Mouse (Mus musculus) neural tube, embryonic 15.5 days (tissue): ENCODE measurements around the gene Sox15. TPM values are rescaled to one million over a fixed set of nuclear protein-coding genes. Genes with fewer than 3 reads are reported as not detected.
"Not testable (repeated sequence)": the region's sequence is repeated elsewhere in the genome, so short reads cannot be mapped to it uniquely, and the experiment has no call there.

Source experiments
- ATAC-seq: fragments of 200-750 bp; cut with Nextera tagmentation; 2 replicates; pipeline ENCODE4 v1.8.0; 2017; ENCODE audit warnings: mild to moderate bottlenecking, moderate TSS enrichment, moderate library complexity; ENCODE audit not compliant: low FRiP score
- H3K27ac ChIP-seq: fragments of 300-500 bp; sonication (generic); replicated peaks from 2 replicates; pipeline ENCODE4 v1.5.1; 2015; ENCODE audit warnings: mild to moderate bottlenecking, inconsistent platforms
- H3K27me3 ChIP-seq: fragments of 300-500 bp; sonication (generic); replicated peaks from 2 replicates; pipeline ENCODE4 v1.6.1; 2015; ENCODE audit warnings: inconsistent platforms
- H3K36me3 ChIP-seq: fragments of 300-500 bp; sonication (generic); 2 replicates; pipeline ENCODE4 v1.6.1; 2015; ENCODE audit warnings: inconsistent platforms
- H3K4me1 ChIP-seq: fragments of 300-500 bp; sonication (generic); 2 replicates; pipeline ENCODE4 v1.6.1; 2015; ENCODE audit warnings: inconsistent platforms
- H3K4me2 ChIP-seq: fragments of 300-500 bp; sonication (generic); 2 replicates; pipeline ENCODE4 v1.6.1; 2015; ENCODE audit warnings: inconsistent platforms, mild to moderate bottlenecking, moderate library complexity
- H3K4me3 ChIP-seq: fragments of 300-500 bp; sonication (generic); replicated peaks from 2 replicates; pipeline ENCODE4 v1.5.1; 2015; ENCODE audit warnings: mild to moderate bottlenecking, inconsistent platforms
- H3K9ac ChIP-seq: fragments of 300-500 bp; sonication (generic); replicated peaks from 2 replicates; pipeline ENCODE4 v1.6.1; 2015; ENCODE audit warnings: mild to moderate bottlenecking, inconsistent platforms
- H3K9me3 ChIP-seq: fragments of 300-500 bp; sonication (generic); replicated peaks from 2 replicates; pipeline ENCODE4 v1.6.1; 2016; ENCODE audit warnings: inconsistent platforms
- WGBS: fragments of 180-500 bp; shearing (Covaris S2); methylation state at CpG from one replicate; pipeline ENCODE4 v1.1.7; 2015; ENCODE audit warnings: mixed read lengths; 5-methylcytosine and 5-hydroxymethylcytosine counted together
- polyA plus RNA-seq: library from polyadenylated mRNA; unstranded; fragments of >200 nt; fragmentation: Nextera tagmentation; extraction: Ambion mirVana; gene quantifications from 2 replicates; pipeline ENCODE4 v1.2.1, GENCODE M21; 2015

Gene Sox15
- polyA plus RNA-seq, 1 experiment from 2014 or later, result not detected

- Histone ChIP-seq H3K4me1 (peaks cover 15% of the 10 kb centered on the region), H3K36me3 (no peaks in the 10 kb centered on the region), H3K27ac (no peak overlapping the region), H3K9me3 (no peaks in the 10 kb centered on the region), H3K27me3 (no peaks in the 10 kb centered on the region), H3K4me2 (peak overlapping the region; percentile 92), H3K4me3 (peak overlapping the region; percentile 47), H3K9ac (peak overlapping the region; percentile 63)
- no peak for ATAC-seq
- 30% methylated on average over 6 of the region's 6 CpGs for WGBS
These were observed 39.9 kb downstream of the Sox15 start for GRCm38 (mm10) chr11:69695046-69695360.

- H3K9ac ChIP-seq, result peak within 1 kb of the TSS; percentile 63
- peak within 1 kb of the TSS; percentile 92 for H3K4me2 ChIP-seq
- WGBS, result 4% methylated on average over 32 of the region's 41 CpGs
- H3K27ac ChIP-seq, result peak within 1 kb of the TSS; percentile 33; the same call in 1 of the 2 replicates
- H3K4me1 ChIP-seq, result peaks cover 15% of the 10 kb centered on the region
- ATAC-seq, result peak; percentile 31; the same call in 1 of the 2 replicates
- no peaks in the 10 kb centered on the region for H3K36me3 ChIP-seq
- H3K4me3 ChIP-seq, result peak within 1 kb of the TSS; percentile 47
- H3K9me3 ChIP-seq, result no peaks in the 10 kb centered on the region
- no peaks in the 10 kb centered on the region for H3K27me3 ChIP-seq
These were observed 40.5 kb downstream of the Sox15 start, which contains the start of the genes Tnfsf12 and Tnfsfm13 for GRCm38 (mm10) chr11:69695361-69696181. Gene Tnfsf12 (minus strand): TSS chr11:69695849. Gene Tnfsfm13 (minus strand): TSS chr11:69696098.

- ATAC-seq, result no peak
- no peaks in the 10 kb centered on the region for H3K9me3 ChIP-seq
- 97% methylated on average over 3 of the region's 3 CpGs for WGBS
These were observed 42.3 kb downstream of the Sox15 start for GRCm38 (mm10) chr11:69697396-69697795.

GRCm38 (mm10) chr11:69698574-69698973 lies 43.5 kb downstream of the Sox15 start:
- H3K4me2 ChIP-seq, result no peak overlapping the region
- 77% methylated on average over 5 of the region's 5 CpGs for WGBS
- no peaks in the 10 kb centered on the region for H3K36me3 ChIP-seq
- peaks cover 15% of the 10 kb centered on the region for H3K4me1 ChIP-seq
- H3K9ac ChIP-seq, result no peak overlapping the region
- no peak overlapping the region for H3K4me3 ChIP-seq
- H3K9me3 ChIP-seq, result no peaks in the 10 kb centered on the region
- no peak overlapping the region for H3K27ac ChIP-seq
- no peak for ATAC-seq
- H3K27me3 ChIP-seq, result no peaks in the 10 kb centered on the region

More at GRCm38 (mm10) chr11:69697396-69697795, 42.3 kb downstream of the Sox15 start:
- Histone ChIP-seq H3K9ac (no peak overlapping the region), H3K4me2 (no peak overlapping the region), H3K4me1 (peaks cover 15% of the 10 kb centered on the region), H3K27me3 (no peaks in the 10 kb centered on the region), H3K36me3 (no peaks in the 10 kb centered on the region), H3K27ac (no peak overlapping the region), H3K4me3 (no peak overlapping the region)

- Histone ChIP-seq H3K4me3 (no peak overlapping the region), H3K9me3 (no peaks in the 10 kb centered on the region), H3K27ac (no peak overlapping the region), H3K4me1 (peaks cover 15% of the 10 kb centered on the region), H3K9ac (no peak overlapping the region), H3K36me3 (no peaks in the 10 kb centered on the region), H3K27me3 (no peaks in the 10 kb centered on the region), H3K4me2 (no peak overlapping the region)
- no peak for ATAC-seq
- WGBS, result 84% methylated on average over 1 of the region's 1 CpGs
These were observed 44.5 kb downstream of the Sox15 start for GRCm38 (mm10) chr11:69699595-69699994.

GRCm38 (mm10) chr11:69702886-69703285 lies 47.8 kb downstream of the Sox15 start:
- H3K9ac ChIP-seq, ATAC-seq, H3K27ac ChIP-seq, H3K36me3 ChIP-seq, H3K4me1 ChIP-seq, H3K9me3 ChIP-seq, H3K4me3 ChIP-seq, H3K27me3 ChIP-seq, H3K4me2 ChIP-seq: not testable (repeated sequence)
- 96% methylated on average over 10 of the region's 10 CpGs for WGBS

- H3K27ac ChIP-seq, H3K27me3 ChIP-seq, H3K4me2 ChIP-seq, H3K4me1 ChIP-seq, H3K9ac ChIP-seq, H3K36me3 ChIP-seq, H3K4me3 ChIP-seq, ATAC-seq, H3K9me3 ChIP-seq: not testable (repeated sequence)
- WGBS, result 72% methylated on average over 3 of the region's 3 CpGs
These were observed 48.3 kb downstream of the Sox15 start for GRCm38 (mm10) chr11:69703381-69703780.

GRCm38 (mm10) chr11:69703814-69704612 lies 48.9 kb downstream of the Sox15 start:
- Histone ChIP-seq H3K4me2 (no peak overlapping the region), H3K9me3 (no peaks in the 10 kb centered on the region), H3K4me3 (no peak overlapping the region), H3K4me1 (0 out of 2 replicates have a peak, but pooled peaks cover 3% of the 10 kb centered on the region), H3K27ac (no peak overlapping the region), H3K27me3 (no peaks in the 10 kb centered on the region), H3K36me3 (no peaks in the 10 kb centered on the region), H3K9ac (no peak overlapping the region)
- WGBS, result 73% methylated on average over 8 of the region's 8 CpGs
- no peak for ATAC-seq

GRCm38 (mm10) chr11:69704613-69705010 lies 49.5 kb downstream of the Sox15 start:
- H3K4me2 ChIP-seq, result no peak overlapping the region
- WGBS, result 55% methylated on average over 2 of the region's 2 CpGs

More at GRCm38 (mm10) chr11:69704613-69705010, 49.5 kb downstream of the Sox15 start:
- no peaks in the 10 kb centered on the region for H3K36me3 ChIP-seq
- H3K9me3 ChIP-seq, result no peaks in the 10 kb centered on the region
- no peak overlapping the region for H3K9ac ChIP-seq
- ATAC-seq, result no peak
- H3K27me3 ChIP-seq, result no peaks in the 10 kb centered on the region
- no peak overlapping the region for H3K27ac ChIP-seq
- H3K4me3 ChIP-seq, result no peak overlapping the region
- 0 out of 2 replicates have a peak, but pooled peaks cover 3% of the 10 kb centered on the region for H3K4me1 ChIP-seq
